Mouse (Mus musculus): Measurements from ENCODE around the gene Ift172. TPM values are rescaled to one million over a fixed set of nuclear protein-coding genes. Genes with fewer than 3 reads are reported as not detected.

Gene Ift172
- total and polyA plus RNA-seq, 3 experiments, result 15.3 to 21.8 TPM; not detected in 1

DNA sequence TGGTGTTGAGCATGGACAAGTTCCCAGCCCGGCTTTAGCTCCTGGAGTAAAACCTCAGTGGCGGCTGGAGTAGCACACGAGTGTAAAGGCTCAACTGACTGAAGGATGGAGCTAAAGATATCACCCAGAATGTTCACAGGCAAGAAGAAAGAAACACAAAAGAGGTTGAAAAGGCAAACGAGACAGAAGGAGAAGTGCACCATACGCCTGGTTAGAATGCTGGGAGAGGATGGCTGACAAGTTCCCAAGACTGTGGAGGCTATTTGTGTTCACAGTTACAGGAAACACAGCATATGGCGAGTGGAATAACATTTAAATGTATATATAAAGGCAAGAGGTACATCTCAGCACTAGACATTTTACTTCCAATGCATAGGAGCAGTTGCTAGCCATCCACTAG, 17.9 kb downstream of the Ift172 start:
- Histone ChIP-seq H3K27me3 (ENCODE audit: control insufficient read depth in 1 of 2, insufficient read depth in 2 of 2, low read length in 2 of 2) (no peaks in the 10 kb centered on the region), H3K27ac (ENCODE audit: control insufficient read depth, low read depth, low read length) (no peak overlapping the region), H3K9me3 (replicated peaks; ENCODE audit: insufficient read depth, low read length) (no peaks in the 10 kb centered on the region), H3K79me2 (ENCODE audit: control insufficient read depth, insufficient read depth, low read length, poor library complexity) (no peaks in the 10 kb centered on the region), H3K4me1 (ENCODE audit: control insufficient read depth in 1 of 2, insufficient read depth in 2 of 2, low read length in 2 of 2) (no peaks in the 10 kb centered on the region), H3K9ac (ENCODE audit: control insufficient read depth, low read depth, low read length, poor library complexity, severe bottlenecking) (no peak overlapping the region), H3K36me3 (ENCODE audit: control insufficient read depth in 1 of 2, insufficient read depth in 2 of 2, low read length in 2 of 2) (no peaks in the 10 kb centered on the region), H3K4me3 (ENCODE audit: control insufficient read depth in 1 of 2, insufficient read depth in 1 of 2, low read depth in 2 of 2, low read length in 2 of 2) (no peak overlapping the region)
- TF ChIP-seq JUND (IDR thresholded peaks at IDR 0.05; ENCODE audit: low read depth, low read length) (no peak), CHD1 (IDR thresholded peaks at IDR 0.05; ENCODE audit: low read depth, low read length) (no peak), NELFE (IDR thresholded peaks at IDR 0.05; ENCODE audit: low read depth, low read length) (no peak), RCOR1 (IDR thresholded peaks at IDR 0.05; ENCODE audit: low read depth, low read length) (no peak), NRF1 (IDR thresholded peaks at IDR 0.05; ENCODE audit: insufficient read depth, low read depth, low read length, poor library complexity, severe bottlenecking) (no peak), UBTF (IDR thresholded peaks at IDR 0.05; ENCODE audit: borderline replicate concordance, insufficient read depth, low read depth, low read length) (no peak), MEF2A (IDR thresholded peaks at IDR 0.05; ENCODE audit: extremely low read depth, insufficient replicate concordance, low read depth, low read length, poor library complexity, severe bottlenecking) (no peak), USF1 (IDR thresholded peaks at IDR 0.05; ENCODE audit: low read depth, low read length) (no peak), GATA1 (IDR thresholded peaks at IDR 0.05; ENCODE audit: low read depth, low read length) (no peak), ETS1 (IDR thresholded peaks at IDR 0.05; ENCODE audit: low read depth, low read length) (no peak), KAT2A (conservative IDR thresholded peaks at IDR 0.05; ENCODE audit: low read depth, low read length) (no peak)
- no peak for DNase-seq (ENCODE audit: low read depth, low spot score)

DNA sequence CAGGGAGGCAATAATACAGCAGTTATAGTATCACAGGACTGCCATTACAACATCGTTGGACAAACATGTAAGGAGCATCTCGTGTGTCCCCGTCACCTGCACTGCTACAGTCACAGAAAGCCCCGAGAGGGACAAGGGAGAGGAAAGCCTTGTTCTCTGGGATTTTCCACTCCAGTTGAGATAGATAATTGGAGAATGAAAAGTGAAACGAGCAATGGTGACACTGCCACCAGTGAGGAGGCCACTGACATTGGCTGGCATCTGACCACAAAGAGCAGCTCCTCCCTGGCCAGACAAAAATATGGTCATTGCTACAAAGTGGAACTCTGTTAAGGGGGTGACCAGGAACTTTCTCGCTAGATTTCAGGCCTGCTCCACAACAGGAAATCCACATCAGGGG, 23.2 kb downstream of the Ift172 start:
- Histone ChIP-seq H3K9me3 (replicated peaks; ENCODE audit: insufficient read depth, low read length) (no peaks in the 10 kb centered on the region), H3K79me2 (ENCODE audit: control insufficient read depth, insufficient read depth, low read length, poor library complexity) (no peaks in the 10 kb centered on the region), H3K9ac (ENCODE audit: control insufficient read depth, low read depth, low read length, poor library complexity, severe bottlenecking) (no peak overlapping the region), H3K4me3 (ENCODE audit: control insufficient read depth in 1 of 2, insufficient read depth in 1 of 2, low read depth in 2 of 2, low read length in 2 of 2) (no peak overlapping the region), H3K4me1 (ENCODE audit: control insufficient read depth in 1 of 2, insufficient read depth in 2 of 2, low read length in 2 of 2) (no peaks in the 10 kb centered on the region), H3K27me3 (ENCODE audit: control insufficient read depth in 1 of 2, insufficient read depth in 2 of 2, low read length in 2 of 2) (no peaks in the 10 kb centered on the region), H3K36me3 (ENCODE audit: control insufficient read depth in 1 of 2, insufficient read depth in 2 of 2, low read length in 2 of 2) (no peaks in the 10 kb centered on the region), H3K27ac (ENCODE audit: control insufficient read depth, low read depth, low read length) (no peak overlapping the region)
- no peak for TF ChIP-seq TAL1 (IDR thresholded peaks at IDR 0.05; ENCODE audit: low read length)
- TF ChIP-seq ZC3H11A (IDR thresholded peaks at IDR 0.05; ENCODE audit: low read depth, low read length), result no peak
- TF ChIP-seq NRF1 (IDR thresholded peaks at IDR 0.05; ENCODE audit: insufficient read depth, low read depth, low read length, poor library complexity, severe bottlenecking), result no peak
- TF ChIP-seq POLR2AphosphoS5 (IDR thresholded peaks at IDR 0.05; ENCODE audit: borderline replicate concordance, low read depth, low read length), result no peak
- no peak for TF ChIP-seq ELF1 (IDR thresholded peaks at IDR 0.05; ENCODE audit: low read depth, low read length)
- TF ChIP-seq POLR2A (IDR thresholded peaks at IDR 0.05; ENCODE audit: control insufficient read depth in 1 of 2, insufficient read depth in 1 of 2, low read depth in 1 of 2, low read length in 2 of 2, poor library complexity in 1 of 2), result no peak
- no peak for TF ChIP-seq ZKSCAN1 (IDR thresholded peaks at IDR 0.05; ENCODE audit: low read depth, low read length)
- no peak for TF ChIP-seq POLR2AphosphoS2 (IDR thresholded peaks at IDR 0.05; ENCODE audit: low read length)
- no peak for TF ChIP-seq MXI1 (IDR thresholded peaks at IDR 0.05; ENCODE audit: low read depth, low read length)
- no peak for TF ChIP-seq TCF12 (IDR thresholded peaks at IDR 0.05; ENCODE audit: low read depth, low read length)
- no peak for TF ChIP-seq UBTF (IDR thresholded peaks at IDR 0.05; ENCODE audit: borderline replicate concordance, insufficient read depth, low read depth, low read length)
- TF ChIP-seq ETS1 (IDR thresholded peaks at IDR 0.05; ENCODE audit: low read depth, low read length), result no peak
- TF ChIP-seq ZNF384 (IDR thresholded peaks at IDR 0.05; ENCODE audit: low read depth, low read length), result no peak
- no peak for TF ChIP-seq BHLHE40 (IDR thresholded peaks at IDR 0.05; ENCODE audit: borderline replicate concordance, low read depth, low read length)
- no peak for DNase-seq (ENCODE audit: low read depth, low spot score)
